Mouse (Mus musculus): ENCODE measurements at regions not wholly inside any gene's neighbourhood (a gene's known extent, or its start where the extent isn't known, plus 50 kb on each side); places are given as distances from the start of the nearest gene placed in this dataset.

DNA sequence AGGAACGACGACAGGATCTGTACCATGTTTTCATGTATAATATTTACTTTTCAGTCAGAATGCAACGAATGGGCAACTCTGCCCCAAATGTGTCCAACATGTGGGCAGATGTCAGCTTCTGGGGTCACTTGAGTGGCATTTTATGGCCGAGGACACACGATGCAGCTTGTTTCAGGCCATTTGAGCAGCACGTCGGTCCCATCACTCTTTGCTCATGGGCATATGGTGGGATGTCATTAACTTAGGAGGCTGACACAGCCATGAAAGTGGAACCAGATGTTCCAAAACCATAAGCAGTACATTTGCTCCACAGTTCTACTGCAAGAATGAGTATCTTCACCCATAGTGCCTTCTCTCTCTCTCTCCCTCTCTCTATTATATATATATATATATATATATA lies 499.1 kb upstream of the Sox9 start:
- TF ChIP-seq CTCF (IDR thresholded peaks at IDR 0.05; ENCODE audit: extremely low read depth, insufficient read depth, insufficient read length, insufficient replicate concordance) (no peak), POLR2A (IDR thresholded peaks at IDR 0.05; ENCODE audit: low read depth, low read length) (no peak)

Measured in spleen, adult 2 months (tissue).